Mouse (Mus musculus): ENCODE measurements around the gene Tdgf1.
A peak's percentile ranks its signal among the peaks of the same experiment; 100 is the strongest.

Tdgf1 gene

GRCm38 (mm10) chr9:110952931-110953549, 7.1 kb upstream of the Tdgf1 start:
- DNase-seq: no peak

GRCm38 (mm10) chr9:110952398-110952797, 6.4 kb upstream of the Tdgf1 start:
- DNase-seq: no peak

- no peak for DNase-seq
Measured at GRCm38 (mm10) chr9:110951866-110952265, 5.9 kb upstream of the Tdgf1 start.

GRCm38 (mm10) chr9:110951397-110951796, 5.4 kb upstream of the Tdgf1 start, which contains the start of gene Lrrc2:
Gene Lrrc2 (plus strand): TSS chr9:110951545.
- DNase-seq: no peak

- DNase-seq: no peak
Measured at GRCm38 (mm10) chr9:110950109-110950508, 4.2 kb upstream of the Tdgf1 start.

- no peak for DNase-seq
Measured at GRCm38 (mm10) chr9:110948813-110949310, 2.9 kb upstream of the Tdgf1 start.

- no peak for DNase-seq
Measured at GRCm38 (mm10) chr9:110947900-110948299, 1.9 kb upstream of the Tdgf1 start.

GRCm38 (mm10) chr9:110947261-110947661, 1.3 kb upstream of the Tdgf1 start:
- no peak for DNase-seq

- no peak for DNase-seq
Measured at GRCm38 (mm10) chr9:110946548-110947044, 638 bp upstream of the Tdgf1 start.

- DNase-seq: no peak
Measured at GRCm38 (mm10) chr9:110945343-110945742, 615 bp downstream of the Tdgf1 start.

- DNase-seq: peak; percentile 15
Measured at GRCm38 (mm10) chr9:110944265-110944664, 1.7 kb downstream of the Tdgf1 start.

GRCm38 (mm10) chr9:110937506-110938490, 8.2 kb downstream of the Tdgf1 start:
- DNase-seq: peak; percentile 12

GRCm38 (mm10) chr9:110935941-110936340, 10.0 kb downstream of the Tdgf1 start:
- peak; percentile 9 for DNase-seq

- peak; percentile 16 for DNase-seq
Measured at GRCm38 (mm10) chr9:110933850-110934437, 12.0 kb downstream of the Tdgf1 start.

- DNase-seq: no peak
Measured at GRCm38 (mm10) chr9:110931573-110931972, 14.4 kb downstream of the Tdgf1 start.

GRCm38 (mm10) chr9:110922759-110923158, 23.2 kb downstream of the Tdgf1 start:
- DNase-seq: peak; percentile 72

- peak; percentile 30 for DNase-seq
Measured at GRCm38 (mm10) chr9:110920665-110921419, 25.1 kb downstream of the Tdgf1 start.

- DNase-seq: no peak
Measured at GRCm38 (mm10) chr9:110916786-110917185, 29.2 kb downstream of the Tdgf1 start, which contains the start of gene Fam240a. Gene Fam240a (minus strand): TSS chr9:110916861.

- DNase-seq: no peak
Measured at GRCm38 (mm10) chr9:110915466-110915865, 30.5 kb downstream of the Tdgf1 start.

GRCm38 (mm10) chr9:110914631-110915236, 31.2 kb downstream of the Tdgf1 start:
- no peak for DNase-seq

GRCm38 (mm10) chr9:110909371-110909967, 36.5 kb downstream of the Tdgf1 start:
- DNase-seq: no peak
